Mouse (Mus musculus): Measurements from ENCODE around the gene Cyp3a13.
"Not testable (repeated sequence)": the region's sequence is repeated elsewhere in the genome, so short reads cannot be mapped to it uniquely, and the experiment has no call there.

Cyp3a13 gene

GRCm38 (mm10) chr5:137872381-137872702 lies 49.1 kb downstream of the Cyp3a13 start:
- DNase-seq (ENCODE audit: low read depth, low spot score): not testable (repeated sequence)

GRCm38 (mm10) chr5:137871644-137872380 lies 49.6 kb downstream of the Cyp3a13 start, which contains the start of gene Pilrb2:
Gene Pilrb2 (minus strand): TSS chr5:137871815.
- not testable (repeated sequence) for DNase-seq (ENCODE audit: low read depth, low spot score)

- not testable (repeated sequence) for DNase-seq (ENCODE audit: low read depth, low spot score)
Measured at GRCm38 (mm10) chr5:137868600-137868999, 52.8 kb downstream of the Cyp3a13 start.

GRCm38 (mm10) chr5:137864008-137864407 lies 57.4 kb downstream of the Cyp3a13 start:
- DNase-seq (ENCODE audit: low read depth, low spot score): not testable (repeated sequence)

GRCm38 (mm10) chr5:137857960-137858710 lies 63.3 kb downstream of the Cyp3a13 start, which contains the start of gene Pilrb1:
Gene Pilrb1 (minus strand): TSS chr5:137858106.
- DNase-seq (ENCODE audit: low read depth, low spot score): not testable (repeated sequence)

GRCm38 (mm10) chr5:137856870-137857269 lies 64.5 kb downstream of the Cyp3a13 start:
- not testable (repeated sequence) for DNase-seq (ENCODE audit: low read depth, low spot score)

GRCm38 (mm10) chr5:137854907-137855306 lies 66.5 kb downstream of the Cyp3a13 start:
- DNase-seq (ENCODE audit: low read depth, low spot score): not testable (repeated sequence)

GRCm38 (mm10) chr5:137850313-137850712 lies 71.1 kb downstream of the Cyp3a13 start:
- DNase-seq (ENCODE audit: low read depth, low spot score): not testable (repeated sequence)

Measured in retina, adult 2 months (tissue).